Mouse (Mus musculus) hindbrain, embryonic 11.5 days (tissue): Measurements from ENCODE around the gene Rpl39. TPM values are rescaled to one million over a fixed set of nuclear protein-coding genes. Genes with fewer than 3 reads are reported as not detected.

Source experiments
- ATAC-seq: fragments of 200-750 bp; cut with Nextera tagmentation; 2 replicates; pipeline ENCODE4 v1.8.0; 2017; ENCODE audit warnings: mild to moderate bottlenecking, moderate TSS enrichment, moderate library complexity; ENCODE audit not compliant: low FRiP score
- DNase-seq: peaks from one replicate; pipeline ENCODE4 v3.0.0-alpha.2; 2015; ENCODE audit warnings: low spot score
- H3K27ac ChIP-seq: fragments of 300-500 bp; sonication (generic); 2 replicates; pipeline ENCODE4 v1.5.1; 2014; ENCODE audit warnings: mild to moderate bottlenecking, low read depth, low read length
- H3K27me3 ChIP-seq: fragments of 300-500 bp; sonication (generic); 2 replicates; pipeline ENCODE4 v1.6.1; 2014; ENCODE audit warnings: mild to moderate bottlenecking, low read length, moderate library complexity, mixed read lengths; ENCODE audit not compliant: control insufficient read depth, insufficient read depth
- H3K36me3 ChIP-seq: fragments of 300-500 bp; sonication (generic); 2 replicates; pipeline ENCODE4 v1.6.1; 2014; ENCODE audit warnings: mild to moderate bottlenecking, low read length, moderate library complexity, mixed read lengths; ENCODE audit not compliant: control insufficient read depth, insufficient read depth
- H3K4me1 ChIP-seq: fragments of 300-500 bp; sonication (generic); replicated peaks from 2 replicates; pipeline ENCODE4 v1.6.1; 2014; ENCODE audit warnings: low read length, mixed read lengths; ENCODE audit not compliant: control insufficient read depth, insufficient read depth
- H3K4me2 ChIP-seq: fragments of 300-500 bp; sonication (generic); replicated peaks from 2 replicates; pipeline ENCODE4 v1.6.1; 2014; ENCODE audit warnings: mild to moderate bottlenecking, low read depth, low read length
- H3K4me3 ChIP-seq: fragments of 300-500 bp; sonication (generic); 2 replicates; pipeline ENCODE4 v1.5.1; 2014; ENCODE audit warnings: low read depth, low read length
- H3K9ac ChIP-seq: fragments of 300-500 bp; sonication (generic); 2 replicates; pipeline ENCODE4 v1.6.1; 2014; ENCODE audit warnings: low read depth, low read length
- H3K9me3 ChIP-seq: fragments of 300-500 bp; sonication (generic); 2 replicates; pipeline ENCODE4 v1.6.1; 2016; ENCODE audit warnings: low read length; ENCODE audit not compliant: control insufficient read depth
- WGBS: fragments of 180-500 bp; shearing (Covaris S2); extraction: QIAGEN DNeasy Blood & Tissue Kit; methylation state at CpG from one replicate; pipeline ENCODE4 v1.1.7; 2014; 5-methylcytosine and 5-hydroxymethylcytosine counted together
- polyA plus RNA-seq: library from polyadenylated mRNA; unstranded; fragments of >200 nt; fragmentation: Nextera tagmentation; extraction: Ambion mirVana; gene quantifications from 2 replicates; pipeline ENCODE4 v1.2.1, GENCODE M21; 2014

Rpl39 gene
- polyA plus RNA-seq, 1 experiment from 2014 or later = 431 TPM

DNA sequence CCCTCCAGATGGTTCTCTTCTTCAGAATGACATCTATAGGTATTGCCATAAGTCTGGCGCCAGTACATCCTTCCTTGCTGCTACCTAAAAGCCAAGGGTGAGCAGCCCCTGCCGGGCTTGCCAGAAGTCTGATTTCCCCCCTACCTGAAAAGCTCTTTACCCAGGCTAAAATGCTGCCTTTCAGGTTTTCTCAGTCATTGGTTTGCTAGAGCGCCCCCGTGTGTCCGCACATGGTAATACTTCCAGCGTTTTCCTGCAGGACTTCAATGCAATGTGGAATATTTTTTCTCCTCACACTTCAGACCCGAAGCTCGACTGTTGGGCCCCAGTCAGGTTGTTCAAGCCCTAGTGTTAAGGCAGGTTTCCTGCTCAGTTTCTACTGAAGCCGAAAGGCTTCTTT, 42.5 kb downstream of the Rpl39 start:
- Histone ChIP-seq H3K4me1 (no peaks in the 10 kb centered on the region), H3K4me2 (no peak overlapping the region), H3K9me3 (no peaks in the 10 kb centered on the region), H3K27ac (no peak overlapping the region), H3K9ac (no peak overlapping the region), H3K36me3 (no peaks in the 10 kb centered on the region), H3K27me3 (peaks cover 3% of the 10 kb centered on the region; the same call in 1 of the 2 replicates), H3K4me3 (no peak overlapping the region)
- DNase-seq (peak; percentile 74), ATAC-seq (no peak)
- 23% methylated on average over 9 of the region's 9 CpGs for WGBS

Other genes with a start within 250 kb of the Rpl39 start
- gene Ube2a, start 211.5 kb downstream of the Rpl39 start, polyA plus RNA-seq = 123 and 138 TPM in 2 replicates
- gene C330007P06Rik, start 211.3 kb downstream of the Rpl39 start, polyA plus RNA-seq = 38.9 and 41.4 TPM in 2 replicates
- gene Nkrf, start 182.5 kb downstream of the Rpl39 start, polyA plus RNA-seq = 7.9 and 8.4 TPM in 2 replicates
- gene Sept6, start 93.6 kb downstream of the Rpl39 start, polyA plus RNA-seq = 57.5 and 62.8 TPM in 2 replicates
- gene Sowahd, start 36.6 kb downstream of the Rpl39 start, polyA plus RNA-seq = not detected in 2 replicates
- gene Upf3b, start 24.9 kb upstream of the Rpl39 start, polyA plus RNA-seq = 19.0 and 27.6 TPM in 2 replicates
- 22.3 and 25.9 TPM in 2 replicates for gene Nkap, start 41.4 kb upstream of the Rpl39 start, polyA plus RNA-seq
- gene Akap14, start 83.4 kb upstream of the Rpl39 start, polyA plus RNA-seq = 0.50 and 0.57 TPM in 2 replicates
- 443 and 479 TPM in 2 replicates for gene Ndufa1, start 105.8 kb upstream of the Rpl39 start, polyA plus RNA-seq
- 16.1 and 18.5 TPM in 2 replicates for gene Rnf113a1, start 105.8 kb upstream of the Rpl39 start, polyA plus RNA-seq
- not detected in 2 replicates for gene Gm9, start 125.6 kb upstream of the Rpl39 start, polyA plus RNA-seq
- gene Rhox1, start 136.9 kb upstream of the Rpl39 start, polyA plus RNA-seq = not detected in 2 replicates
- gene Rhox2a, start 159.6 kb upstream of the Rpl39 start, polyA plus RNA-seq = 0.26 and 0.29 TPM in 2 replicates
- gene Rhox3a, start 164.5 kb upstream of the Rpl39 start, polyA plus RNA-seq = not detected in 2 replicates
- not detected in 2 replicates for gene Rhox4a, start 179.9 kb upstream of the Rpl39 start, polyA plus RNA-seq